Mouse (Mus musculus): ENCODE data around the gene C8a. TPM values are rescaled to one million over a fixed set of nuclear protein-coding genes. Genes with fewer than 3 reads are reported as not detected.

C8a gene
- polyA plus RNA-seq, 1 experiment from 2014 or later = not detected

DNA sequence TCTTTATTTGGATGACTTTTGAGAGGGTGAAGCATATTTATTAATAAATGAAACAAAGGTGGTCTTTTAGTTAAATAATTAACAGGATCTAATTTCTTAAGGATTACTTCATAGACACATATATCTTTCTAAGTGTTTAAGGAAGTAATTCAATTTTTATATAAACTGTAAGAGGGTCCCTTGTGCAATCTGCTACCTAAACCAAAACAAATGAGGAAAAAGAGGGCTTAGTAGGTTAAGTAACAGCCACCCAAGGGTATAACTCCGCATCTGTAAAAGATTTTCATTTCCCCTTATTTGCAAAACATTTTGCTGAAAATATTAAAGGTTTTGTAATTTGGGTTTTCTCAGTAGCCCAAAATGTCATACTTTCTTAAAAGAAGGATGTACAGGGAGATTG, 11.8 kb downstream of the C8a start:
- Histone ChIP-seq H3K9ac (replicated peaks; ENCODE audit: low read length) (no peak overlapping the region), H3K4me1 (ENCODE audit: control insufficient read depth, insufficient read depth, low read length) (0 out of 2 replicates have a peak, but pooled peaks cover 5% of the 10 kb centered on the region), H3K9me3 (ENCODE audit: control insufficient read depth, low read length) (no peaks in the 10 kb centered on the region), H3K36me3 (ENCODE audit: control insufficient read depth, insufficient read depth, low read length) (no peaks in the 10 kb centered on the region), H3K27me3 (ENCODE audit: control insufficient read depth, insufficient read depth, low read length) (no peaks in the 10 kb centered on the region), H3K4me2 (ENCODE audit: low read length) (no peak overlapping the region), H3K4me3 (replicated peaks; ENCODE audit: low read depth, low read length) (no peak overlapping the region), H3K27ac (replicated peaks; ENCODE audit: low read depth, low read length) (no peak overlapping the region)
- no peak for ATAC-seq (ENCODE audit: low FRiP score, low TSS enrichment)
- 88% methylated on average over 1 of the region's 1 CpGs for WGBS
- no peak for DNase-seq

DNA sequence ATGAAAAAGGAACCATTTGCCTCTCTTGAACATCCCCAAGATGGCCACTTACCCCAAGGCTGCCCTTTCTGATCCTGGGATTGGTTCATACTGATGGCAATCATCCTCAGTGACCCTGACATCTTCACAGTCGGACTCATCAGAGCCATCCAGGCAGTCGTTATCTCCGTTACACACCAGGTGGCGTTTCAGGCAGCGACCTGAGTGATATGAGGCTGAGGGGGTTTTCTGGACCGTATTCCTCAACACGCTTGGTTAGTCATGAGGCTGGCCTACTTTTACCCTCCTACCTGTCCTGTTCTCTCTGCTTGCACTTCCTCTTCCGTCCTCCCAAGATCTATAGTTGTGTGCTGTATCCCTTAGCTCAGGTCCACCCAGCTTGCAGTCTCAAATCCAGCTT, 15.0 kb downstream of the C8a start:
- no peak overlapping the region for H3K9ac ChIP-seq (replicated peaks; ENCODE audit: low read length)
- H3K27me3 ChIP-seq (ENCODE audit: control insufficient read depth, insufficient read depth, low read length) = no peaks in the 10 kb centered on the region
- H3K27ac ChIP-seq (replicated peaks; ENCODE audit: low read depth, low read length) = no peak overlapping the region
- WGBS = 83% methylated on average over 8 of the region's 8 CpGs
- H3K4me1 ChIP-seq (ENCODE audit: control insufficient read depth, insufficient read depth, low read length) = 0 out of 2 replicates have a peak, but pooled peaks cover 5% of the 10 kb centered on the region
- ATAC-seq (ENCODE audit: low FRiP score, low TSS enrichment) = no peak
- H3K4me3 ChIP-seq (replicated peaks; ENCODE audit: low read depth, low read length) = no peak overlapping the region
- H3K9me3 ChIP-seq (ENCODE audit: control insufficient read depth, low read length) = no peaks in the 10 kb centered on the region
- no peaks in the 10 kb centered on the region for H3K36me3 ChIP-seq (ENCODE audit: control insufficient read depth, insufficient read depth, low read length)
- H3K4me2 ChIP-seq (ENCODE audit: low read length) = no peak overlapping the region
- no peak for DNase-seq

- Histone ChIP-seq H3K9ac (replicated peaks; ENCODE audit: low read length) (no peak overlapping the region), H3K4me2 (ENCODE audit: low read length) (no peak overlapping the region), H3K36me3 (ENCODE audit: control insufficient read depth, insufficient read depth, low read length) (no peaks in the 10 kb centered on the region), H3K4me1 (ENCODE audit: control insufficient read depth, insufficient read depth, low read length) (no peaks in the 10 kb centered on the region), H3K27ac (replicated peaks; ENCODE audit: low read depth, low read length) (no peak overlapping the region), H3K27me3 (ENCODE audit: control insufficient read depth, insufficient read depth, low read length) (no peaks in the 10 kb centered on the region), H3K4me3 (replicated peaks; ENCODE audit: low read depth, low read length) (no peak overlapping the region), H3K9me3 (ENCODE audit: control insufficient read depth, low read length) (no peaks in the 10 kb centered on the region)
- DNase-seq (no peak), ATAC-seq (ENCODE audit: low FRiP score, low TSS enrichment) (no peak)
- 73% methylated on average over 4 of the region's 4 CpGs for WGBS
Observed at GRCm38 (mm10) chr4:104857823-104858222, 18.4 kb downstream of the C8a start.

- Histone ChIP-seq H3K4me3 (replicated peaks; ENCODE audit: low read depth, low read length) (no peak within 1 kb of the TSS), H3K36me3 (ENCODE audit: control insufficient read depth, insufficient read depth, low read length) (no peaks in the 10 kb centered on the region), H3K9ac (replicated peaks; ENCODE audit: low read length) (no peak within 1 kb of the TSS), H3K9me3 (ENCODE audit: control insufficient read depth, low read length) (no peaks in the 10 kb centered on the region), H3K27ac (replicated peaks; ENCODE audit: low read depth, low read length) (no peak within 1 kb of the TSS), H3K4me1 (ENCODE audit: control insufficient read depth, insufficient read depth, low read length) (no peaks in the 10 kb centered on the region), H3K4me2 (ENCODE audit: low read length) (no peak within 1 kb of the TSS), H3K27me3 (ENCODE audit: control insufficient read depth, insufficient read depth, low read length) (no peaks in the 10 kb centered on the region)
- no peak for ATAC-seq (ENCODE audit: low FRiP score, low TSS enrichment)
- WGBS = 92% methylated on average over 1 of the region's 1 CpGs
- DNase-seq = no peak
Observed at GRCm38 (mm10) chr4:104857029-104857428, 19.2 kb downstream of the C8a start, which contains the start of gene Gm17662. TSS of gene Gm17662 (plus strand) at chr4:104857329.

DNA sequence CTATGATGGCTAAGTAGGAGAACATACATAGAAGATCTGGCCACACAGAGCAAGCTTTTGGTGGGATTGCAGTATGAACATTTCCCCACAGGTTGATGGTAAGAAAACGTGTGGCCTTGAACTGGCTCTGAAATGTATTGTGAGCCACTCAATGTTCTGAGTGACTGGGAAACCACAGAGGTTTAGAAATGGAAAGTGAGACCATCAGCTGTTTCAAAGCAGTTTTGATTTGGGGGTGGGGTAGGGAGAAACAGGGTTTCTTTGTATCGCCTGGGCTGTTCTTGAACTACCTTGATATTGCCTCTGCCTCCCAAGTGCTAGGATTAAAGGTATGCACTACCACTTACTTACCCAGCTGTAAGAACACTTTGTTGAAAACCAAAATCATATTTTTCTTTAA, 21.0 kb downstream of the C8a start:
- Histone ChIP-seq H3K27ac (replicated peaks; ENCODE audit: low read depth, low read length) (no peak overlapping the region), H3K9me3 (ENCODE audit: control insufficient read depth, low read length) (no peaks in the 10 kb centered on the region), H3K4me1 (ENCODE audit: control insufficient read depth, insufficient read depth, low read length) (no peaks in the 10 kb centered on the region), H3K36me3 (ENCODE audit: control insufficient read depth, insufficient read depth, low read length) (no peaks in the 10 kb centered on the region), H3K4me2 (ENCODE audit: low read length) (no peak overlapping the region), H3K27me3 (ENCODE audit: control insufficient read depth, insufficient read depth, low read length) (no peaks in the 10 kb centered on the region), H3K9ac (replicated peaks; ENCODE audit: low read length) (no peak overlapping the region), H3K4me3 (replicated peaks; ENCODE audit: low read depth, low read length) (no peak overlapping the region)
- 89% methylated on average over 2 of the region's 2 CpGs for WGBS
- no peak for DNase-seq
- ATAC-seq (ENCODE audit: low FRiP score, low TSS enrichment) = no peak

DNA sequence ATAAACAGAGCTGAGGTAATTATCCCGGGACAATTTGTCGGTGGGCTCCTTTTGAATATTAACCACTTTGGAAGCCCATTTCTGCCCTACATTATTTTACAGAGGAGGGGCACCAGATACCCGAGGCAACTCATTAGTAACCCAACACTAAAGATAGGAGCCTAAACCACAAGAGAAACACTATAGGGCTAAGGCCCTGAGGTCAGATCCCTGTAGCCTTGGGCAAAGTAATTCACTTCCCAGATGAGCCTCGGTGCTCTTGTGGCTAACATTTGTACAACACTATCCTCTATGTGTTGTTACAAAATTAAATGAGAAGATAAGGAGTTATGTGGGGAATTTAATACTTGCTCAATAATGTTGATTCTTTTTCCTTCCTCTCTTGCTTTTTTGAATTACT, 32.7 kb downstream of the C8a start:
- no peaks in the 10 kb centered on the region for H3K4me1 ChIP-seq (ENCODE audit: control insufficient read depth, insufficient read depth, low read length)
- peak; percentile 55 for DNase-seq
- no peak overlapping the region for H3K4me3 ChIP-seq (replicated peaks; ENCODE audit: low read depth, low read length)
- no peaks in the 10 kb centered on the region for H3K9me3 ChIP-seq (ENCODE audit: control insufficient read depth, low read length)
- no peak overlapping the region for H3K9ac ChIP-seq (replicated peaks; ENCODE audit: low read length)
- no peaks in the 10 kb centered on the region for H3K27me3 ChIP-seq (ENCODE audit: control insufficient read depth, insufficient read depth, low read length)
- H3K4me2 ChIP-seq (ENCODE audit: low read length) = no peak overlapping the region
- H3K36me3 ChIP-seq (ENCODE audit: control insufficient read depth, insufficient read depth, low read length) = no peaks in the 10 kb centered on the region
- no peak for ATAC-seq (ENCODE audit: low FRiP score, low TSS enrichment)
- 45% methylated on average over 4 of the region's 4 CpGs for whole genome bisulfite sequencing
- no peak overlapping the region for H3K27ac ChIP-seq (replicated peaks; ENCODE audit: low read depth, low read length)

- DNase-seq = no peak
- H3K36me3 ChIP-seq (ENCODE audit: control insufficient read depth, insufficient read depth, low read length) = no peaks in the 10 kb centered on the region
- H3K4me2 ChIP-seq (ENCODE audit: low read length) = no peak overlapping the region
- no peak overlapping the region for H3K27ac ChIP-seq (replicated peaks; ENCODE audit: low read depth, low read length)
- no peaks in the 10 kb centered on the region for H3K4me1 ChIP-seq (ENCODE audit: control insufficient read depth, insufficient read depth, low read length)
- H3K9me3 ChIP-seq (ENCODE audit: control insufficient read depth, low read length) = no peaks in the 10 kb centered on the region
- no peaks in the 10 kb centered on the region for H3K27me3 ChIP-seq (ENCODE audit: control insufficient read depth, insufficient read depth, low read length)
- WGBS = 88% methylated on average over 5 of the region's 5 CpGs
- no peak overlapping the region for H3K4me3 ChIP-seq (replicated peaks; ENCODE audit: low read depth, low read length)
- ATAC-seq (ENCODE audit: low FRiP score, low TSS enrichment) = no peak
- no peak overlapping the region for H3K9ac ChIP-seq (replicated peaks; ENCODE audit: low read length)
Observed at GRCm38 (mm10) chr4:104842204-104842603, 34.0 kb downstream of the C8a start.

- Histone ChIP-seq H3K4me3 (replicated peaks; ENCODE audit: low read depth, low read length) (no peak overlapping the region), H3K4me1 (ENCODE audit: control insufficient read depth, insufficient read depth, low read length) (peaks cover 20% of the 10 kb centered on the region), H3K27ac (replicated peaks; ENCODE audit: low read depth, low read length) (no peak overlapping the region), H3K9me3 (ENCODE audit: control insufficient read depth, low read length) (no peaks in the 10 kb centered on the region), H3K9ac (replicated peaks; ENCODE audit: low read length) (no peak overlapping the region), H3K4me2 (ENCODE audit: low read length) (no peak overlapping the region), H3K36me3 (ENCODE audit: control insufficient read depth, insufficient read depth, low read length) (no peaks in the 10 kb centered on the region), H3K27me3 (ENCODE audit: control insufficient read depth, insufficient read depth, low read length) (no peaks in the 10 kb centered on the region)
- DNase-seq = no peak
- WGBS = 92% methylated on average over 2 of the region's 2 CpGs
- no peak for ATAC-seq (ENCODE audit: low FRiP score, low TSS enrichment)
Observed at GRCm38 (mm10) chr4:104838342-104838741, 37.9 kb downstream of the C8a start.

DNA sequence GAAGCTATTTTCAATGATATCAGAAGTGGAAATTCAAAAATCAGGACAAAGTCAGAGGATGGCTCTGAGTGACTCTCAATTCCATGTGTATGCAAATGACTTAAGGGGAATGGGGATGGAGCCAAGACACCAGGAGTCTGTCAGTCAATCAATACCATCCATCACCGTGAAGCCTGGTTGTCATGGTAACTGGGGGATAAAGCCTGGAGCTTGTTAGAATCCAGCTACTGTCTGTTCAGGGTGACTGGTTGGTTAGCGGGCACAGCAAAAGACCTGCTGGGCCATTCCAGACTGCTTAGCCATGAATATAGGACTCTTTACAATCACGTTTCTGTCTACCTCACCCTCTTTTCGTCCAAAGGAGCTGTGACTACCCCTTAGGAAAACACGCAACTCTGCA, 41.1 kb downstream of the C8a start:
- no peak; the same call in 1 of the 2 replicates for ATAC-seq (ENCODE audit: low FRiP score, low TSS enrichment)
- DNase-seq = peak; percentile 86
- Histone ChIP-seq H3K4me2 (ENCODE audit: low read length) (peak overlapping the region; percentile 17; the same call in 1 of the 2 replicates), H3K27ac (replicated peaks; ENCODE audit: low read depth, low read length) (peak overlapping the region; percentile 73), H3K36me3 (ENCODE audit: control insufficient read depth, insufficient read depth, low read length) (no peaks in the 10 kb centered on the region), H3K9ac (replicated peaks; ENCODE audit: low read length) (no peak overlapping the region), H3K4me3 (replicated peaks; ENCODE audit: low read depth, low read length) (no peak overlapping the region), H3K4me1 (ENCODE audit: control insufficient read depth, insufficient read depth, low read length) (peaks cover 20% of the 10 kb centered on the region), H3K27me3 (ENCODE audit: control insufficient read depth, insufficient read depth, low read length) (no peaks in the 10 kb centered on the region), H3K9me3 (ENCODE audit: control insufficient read depth, low read length) (no peaks in the 10 kb centered on the region)
- 5% methylated on average over 5 of the region's 5 CpGs for WGBS
